Mouse (Mus musculus) ZHBTc4 (cell line): ENCODE results near the gene Jade1.

Experiments used
- DNase-seq: peaks from one replicate; pipeline ENCODE4 v3.0.0-alpha.2; 2011; ENCODE audit warnings: low read depth, low spot score

The Jade1 gene

GRCm38 (mm10) chr3:41548238-41548637 is 7.3 kb upstream of the Jade1 start:
- no peak for DNase-seq

DNA sequence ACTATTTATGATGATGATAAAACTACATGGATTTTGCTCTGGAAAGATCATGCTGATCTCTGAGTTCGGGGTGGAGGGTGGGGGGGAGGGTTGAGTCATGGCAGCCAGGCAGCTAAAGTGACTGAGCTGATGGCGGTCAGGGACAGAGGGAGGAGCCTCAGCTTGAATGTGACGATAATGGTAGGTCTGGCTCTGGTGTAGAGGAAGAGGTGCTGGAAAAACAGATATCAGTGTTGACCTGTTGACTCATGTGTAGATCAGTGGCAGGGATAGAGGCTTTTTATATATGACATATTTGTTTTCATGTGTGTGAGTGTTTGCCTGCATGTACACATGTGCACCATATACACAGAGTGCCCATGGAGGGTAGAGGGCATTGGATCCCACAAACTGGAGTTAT is 3.9 kb upstream of the Jade1 start:
- peak; percentile 42 for DNase-seq

- DNase-seq, result peak; percentile 12
These were observed 2.6 kb upstream of the Jade1 start for GRCm38 (mm10) chr3:41552777-41553548.

GRCm38 (mm10) chr3:41553681-41554080 is 1.9 kb upstream of the Jade1 start:
- no peak for DNase-seq

DNA sequence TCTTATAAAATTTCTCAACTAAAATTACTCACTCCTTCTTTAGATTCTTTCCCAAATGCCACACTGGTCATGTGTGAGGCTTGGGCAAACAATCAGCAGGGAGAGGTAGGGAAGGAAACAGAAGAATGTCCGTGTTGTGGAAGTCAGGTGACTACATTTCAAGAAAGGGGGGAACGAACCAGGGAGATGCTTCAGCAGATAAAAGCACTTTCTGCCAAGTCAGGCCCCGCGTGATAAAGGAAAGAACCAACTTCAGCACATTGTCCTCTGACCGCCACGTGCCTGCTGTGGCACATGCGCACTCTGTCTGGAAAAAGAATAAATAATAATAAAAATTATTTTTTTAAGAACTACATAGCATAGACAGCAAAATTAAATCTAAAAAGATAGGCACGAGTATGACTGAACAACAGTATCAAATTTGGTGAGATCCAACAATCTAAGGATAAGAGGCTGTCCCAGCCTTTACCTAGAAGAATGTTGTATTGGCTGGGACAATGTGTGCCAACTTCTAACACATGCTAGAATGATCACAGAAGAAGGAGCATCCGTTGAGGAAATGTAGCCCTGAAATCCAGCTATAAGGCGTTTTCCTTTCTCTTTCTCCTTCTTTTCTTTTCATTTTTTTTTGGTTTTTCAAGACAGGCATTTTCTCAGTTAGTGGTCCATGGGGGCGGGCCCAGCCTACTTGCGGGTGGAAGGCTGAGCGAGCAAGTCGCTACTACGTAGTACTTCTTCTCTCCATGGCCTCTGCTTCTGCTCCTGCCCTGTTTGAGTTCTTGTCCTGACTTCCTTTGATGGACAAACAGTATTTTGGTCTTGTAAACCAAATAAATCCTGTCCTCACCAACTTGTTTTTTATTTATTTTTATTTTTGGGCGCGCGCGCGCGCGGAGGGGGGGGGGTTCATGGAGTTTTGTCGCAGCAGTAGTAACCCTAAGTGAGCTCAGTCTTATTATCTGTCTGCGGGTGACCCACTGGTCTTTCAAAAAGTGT is 753 bp upstream of the Jade1 start:
- peak; percentile 64 for DNase-seq

DNA sequence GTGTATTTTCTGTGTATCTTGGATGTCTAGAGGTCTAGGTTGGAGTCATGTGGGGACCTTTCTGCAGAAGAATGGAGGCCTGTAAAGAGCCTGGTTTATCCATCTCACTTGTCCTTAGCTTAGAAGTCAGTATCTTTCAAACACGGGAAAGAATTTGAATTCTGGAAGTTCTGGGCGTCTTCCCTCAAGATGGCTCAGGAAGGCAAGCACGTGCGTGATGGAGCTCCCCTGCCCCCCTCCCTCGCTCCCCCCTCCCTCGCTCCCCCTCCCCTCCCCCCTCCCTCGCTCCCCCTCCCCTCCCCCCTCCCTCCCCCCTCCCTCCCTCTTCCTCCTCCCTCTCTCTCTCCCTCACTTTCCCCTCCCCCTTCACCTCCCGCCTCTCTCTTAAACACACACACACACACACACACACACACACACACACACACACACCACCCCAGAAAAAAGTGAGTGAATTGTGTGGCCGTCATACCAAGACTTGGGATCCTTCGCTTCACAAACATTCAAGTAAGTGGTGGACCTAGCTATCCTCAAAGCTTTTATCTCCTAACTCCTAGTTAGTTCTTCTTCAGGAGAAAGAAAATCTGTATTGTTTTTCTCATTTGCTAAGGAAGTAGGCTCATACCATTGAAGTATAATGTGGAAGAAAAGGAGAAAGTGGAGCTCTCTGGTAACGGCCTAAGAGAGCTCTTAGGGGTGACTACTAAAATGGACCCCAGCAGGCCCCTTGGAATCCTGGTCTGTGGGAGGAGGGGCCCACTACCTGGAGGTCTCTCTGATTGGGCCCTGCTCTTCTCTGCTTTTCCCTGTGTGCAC is 1.1 kb downstream of the Jade1 start:
- peak; percentile 78 for DNase-seq

DNA sequence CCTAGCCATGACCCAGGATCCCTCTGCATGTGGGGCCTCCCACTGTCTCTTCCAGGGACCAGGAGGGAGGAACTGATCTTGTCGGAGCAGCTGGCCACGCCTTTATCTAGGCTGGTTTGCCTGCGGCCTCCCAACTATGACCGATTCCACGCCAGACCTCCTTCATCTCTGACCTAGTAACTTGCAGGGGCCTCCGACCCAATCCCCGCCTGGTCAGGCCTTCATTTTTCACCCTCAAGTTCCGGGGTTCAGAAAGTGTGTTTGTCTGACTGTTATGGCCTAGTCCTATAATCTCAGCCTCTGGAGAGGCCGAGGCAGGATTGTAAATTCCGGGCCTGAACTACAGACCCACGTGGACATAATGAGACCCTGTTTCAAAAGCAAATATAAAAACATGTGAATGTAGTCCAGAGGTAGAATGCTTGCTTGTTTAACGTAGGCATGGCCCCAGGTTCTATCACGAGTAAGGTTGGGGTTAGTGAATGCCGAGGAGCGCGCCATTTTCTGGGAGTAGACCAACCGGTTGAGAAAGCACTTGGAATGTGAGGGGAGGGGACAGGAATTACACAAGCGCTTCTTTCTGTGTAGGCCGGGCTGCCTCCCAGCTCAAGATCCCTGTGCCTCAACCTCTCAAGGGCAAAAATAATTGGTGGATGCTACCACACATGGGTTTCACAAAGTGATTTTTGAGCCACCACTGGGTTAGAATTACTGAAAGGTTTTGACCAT is 1.9 kb downstream of the Jade1 start:
- peak; percentile 96 for DNase-seq

DNA sequence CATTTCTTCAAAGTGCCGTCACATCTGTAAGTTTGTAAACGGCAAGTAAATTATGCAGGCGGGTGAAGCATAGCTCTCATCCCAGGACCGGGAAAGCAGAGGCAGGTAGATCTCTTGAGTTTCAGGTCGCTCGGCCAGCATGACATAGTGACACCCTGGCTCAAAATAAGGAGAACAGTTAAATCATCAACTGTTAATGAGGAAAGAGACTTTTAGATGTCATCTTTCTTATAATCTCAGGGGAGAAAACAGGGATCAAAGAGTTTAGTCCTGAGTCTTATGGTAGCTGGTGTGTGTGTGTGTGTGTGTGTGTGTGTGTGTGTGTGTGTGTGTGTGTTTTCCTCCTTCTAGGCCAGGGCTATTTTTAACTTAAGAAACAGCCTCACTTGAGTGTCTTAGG is 5.0 kb downstream of the Jade1 start:
- no peak for DNase-seq

GRCm38 (mm10) chr3:41561787-41562186 is 6.3 kb downstream of the Jade1 start:
- peak; percentile 40 for DNase-seq

- DNase-seq, result peak; percentile 67
These were observed 7.8 kb downstream of the Jade1 start for GRCm38 (mm10) chr3:41563211-41563931.

DNA sequence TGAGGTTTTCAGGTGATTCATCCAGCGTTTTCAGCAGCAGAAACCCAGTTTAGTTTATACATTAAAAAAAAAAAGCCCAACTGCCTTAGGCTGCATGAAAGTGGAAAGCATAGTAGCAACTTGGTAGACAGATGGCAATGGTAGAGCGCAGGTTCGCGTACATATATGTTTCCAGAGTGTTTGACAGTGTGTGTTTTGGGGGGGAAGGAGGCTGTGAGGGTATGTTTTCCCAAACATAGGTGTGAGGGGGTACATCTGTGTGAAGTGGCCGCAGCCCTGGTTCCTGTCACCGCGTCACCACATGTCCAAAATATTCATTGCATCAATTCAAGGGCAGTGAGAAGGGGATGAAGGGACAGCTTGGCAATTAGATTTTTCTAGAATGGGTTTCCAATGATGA is 8.5 kb downstream of the Jade1 start:
- DNase-seq, result no peak

DNA sequence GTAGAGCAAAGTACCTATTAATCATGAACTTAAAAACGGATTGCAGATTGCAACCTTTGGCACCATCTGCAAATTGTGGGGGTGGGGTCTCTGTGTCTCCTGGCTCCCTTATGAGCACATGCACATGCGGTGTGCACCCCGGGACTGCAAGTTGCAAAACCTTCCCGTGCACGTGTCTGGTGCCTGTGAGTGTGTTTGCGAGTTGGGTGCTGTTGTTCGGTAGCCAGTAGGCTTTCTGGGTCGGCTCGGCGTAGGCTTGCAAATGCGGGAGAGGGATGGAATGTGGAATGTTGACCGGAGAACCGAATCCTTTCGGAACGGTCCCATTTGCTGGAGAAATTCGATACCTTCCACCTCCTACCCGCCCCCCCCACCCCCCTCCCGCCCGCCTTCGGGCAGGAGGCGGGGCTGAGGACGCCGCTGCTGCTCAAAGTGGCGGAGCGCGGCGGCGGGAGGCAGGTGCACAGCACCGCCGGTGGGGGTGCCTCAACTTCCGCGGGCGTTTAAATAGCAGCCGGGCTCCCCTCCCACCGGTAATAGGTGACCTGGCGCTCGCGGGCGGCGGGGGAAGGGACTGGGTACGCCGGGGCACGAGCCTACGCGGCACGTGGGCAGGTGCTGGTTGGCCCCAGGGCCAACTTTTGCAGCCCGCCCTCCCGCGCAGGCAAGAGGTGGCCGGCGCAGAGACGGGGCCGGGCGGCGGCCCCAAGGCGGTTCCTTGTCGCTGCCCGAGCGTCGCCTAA is 9.1 kb downstream of the Jade1 start:
- DNase-seq, result peak; percentile 88

GRCm38 (mm10) chr3:41565410-41565823 is 9.9 kb downstream of the Jade1 start:
- DNase-seq, result peak; percentile 81

DNA sequence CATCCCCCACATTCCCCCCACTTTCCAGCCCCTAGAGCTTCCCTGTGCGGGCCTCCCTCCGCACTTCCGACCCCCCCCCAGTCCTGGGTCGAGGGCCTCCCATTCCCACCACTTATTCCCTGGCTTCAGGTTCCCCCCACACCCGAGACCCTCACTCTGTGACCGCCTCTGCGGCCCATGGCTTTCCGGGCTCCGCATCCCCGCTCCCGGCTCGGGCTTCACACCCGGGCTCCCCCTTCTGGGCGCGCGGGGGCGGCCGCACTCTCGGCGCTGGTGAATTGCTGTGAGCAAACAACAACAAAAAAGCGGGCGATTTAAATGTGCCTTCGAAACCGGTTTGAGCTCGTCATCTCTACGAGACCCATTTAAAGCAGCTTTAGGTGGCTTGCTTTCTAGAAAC is 10.4 kb downstream of the Jade1 start:
- DNase-seq, result peak; percentile 86

DNA sequence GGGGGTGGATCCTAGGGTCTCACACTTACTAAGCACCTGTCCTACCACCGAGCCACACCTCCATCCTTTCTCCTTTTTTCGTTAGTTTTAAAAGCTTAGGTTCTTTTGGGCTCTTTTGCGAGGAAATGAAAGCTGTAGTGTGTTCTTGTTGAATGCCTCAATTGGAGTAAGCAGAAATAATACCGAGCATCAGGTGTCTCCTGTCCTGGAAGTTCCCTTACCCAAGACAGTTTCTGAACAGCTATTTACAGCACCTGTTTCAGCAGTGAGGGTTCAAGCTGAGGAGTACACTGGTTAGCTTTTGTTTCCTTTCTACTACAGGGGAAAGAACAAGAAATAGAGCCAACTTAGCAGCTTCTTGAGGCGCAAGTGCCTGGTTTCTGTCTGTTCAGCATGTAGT is 14.4 kb downstream of the Jade1 start:
- DNase-seq, result no peak

DNA sequence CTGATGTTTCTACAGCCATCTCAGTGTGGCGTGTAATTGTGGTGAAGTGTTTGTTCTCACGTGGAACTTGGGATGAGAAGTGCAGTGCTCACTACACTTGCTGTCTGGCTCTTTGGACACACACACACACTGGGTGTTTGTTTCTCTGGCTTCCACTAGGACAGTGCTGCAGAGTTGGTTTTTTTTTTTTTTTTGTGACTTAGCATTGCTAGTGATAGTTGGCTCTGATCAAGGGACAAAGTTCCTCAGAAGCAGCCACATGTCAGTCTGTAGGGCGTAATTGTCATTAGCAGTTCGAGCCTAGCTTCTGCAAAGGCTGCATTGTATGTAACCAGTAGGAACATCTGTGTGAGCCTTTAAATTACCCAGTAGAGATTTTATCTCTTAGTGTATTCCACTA is 16.6 kb downstream of the Jade1 start:
- no peak for DNase-seq

- no peak for DNase-seq
These were observed 17.4 kb downstream of the Jade1 start for GRCm38 (mm10) chr3:41572968-41573367.

DNA sequence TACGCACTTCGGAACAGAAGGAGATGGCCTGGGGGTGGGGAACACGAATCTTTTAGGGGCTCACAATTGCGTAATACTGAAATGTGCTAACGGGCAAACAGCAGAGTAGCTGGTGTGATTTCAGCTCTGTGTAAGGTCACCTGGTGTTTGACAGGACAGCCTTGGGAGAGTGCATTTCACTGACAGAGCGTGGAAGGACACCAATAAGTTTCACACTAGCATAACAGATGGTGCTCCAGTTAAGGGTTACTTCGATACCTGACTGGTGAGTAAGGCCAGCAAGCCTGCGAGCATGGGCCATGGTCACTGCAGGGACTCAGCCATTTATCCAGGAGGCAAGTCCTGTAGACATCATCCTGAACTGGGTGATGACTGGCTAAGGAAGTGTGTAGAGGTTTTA is 18.7 kb downstream of the Jade1 start:
- no peak for DNase-seq

DNA sequence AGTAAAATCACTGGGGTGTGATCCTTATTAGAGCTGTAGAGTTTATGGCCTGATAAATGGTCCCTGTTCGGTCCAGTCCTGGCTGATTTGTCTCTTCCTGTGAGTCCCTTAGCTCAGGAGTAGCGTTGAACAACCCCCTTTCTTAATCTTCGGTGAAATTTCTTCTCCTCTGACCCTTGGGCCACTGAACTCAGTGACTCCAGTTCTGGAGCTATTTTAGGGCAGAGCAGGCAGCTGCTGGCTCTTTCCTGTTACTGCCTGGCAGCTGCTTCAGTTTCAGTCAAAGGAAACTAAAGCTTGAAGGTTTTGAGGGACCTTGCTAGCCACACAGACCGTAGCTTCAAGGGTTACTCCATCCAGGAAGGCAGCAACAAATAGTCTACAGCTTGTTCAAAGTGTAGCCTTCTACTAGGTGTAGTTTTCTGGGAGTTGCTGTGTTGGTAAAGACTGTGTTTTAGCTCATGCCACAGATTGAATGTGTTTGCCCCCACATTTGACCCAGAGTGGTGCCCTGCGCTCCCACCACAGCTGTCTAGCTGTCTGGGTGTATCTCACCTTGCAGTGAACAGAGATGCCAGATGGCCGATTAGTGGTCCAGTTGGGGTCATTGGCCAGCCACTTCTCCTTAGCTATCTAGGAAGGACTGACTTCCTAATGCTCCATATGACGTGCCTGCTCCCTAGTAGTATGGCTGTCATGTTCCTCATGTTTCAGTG is 19.3 kb downstream of the Jade1 start:
- no peak for DNase-seq
